Mouse (Mus musculus): ENCODE data around the gene Usp19. TPM values are rescaled to one million over a fixed set of nuclear protein-coding genes. Genes with fewer than 3 reads are reported as not detected.
A peak's percentile ranks its signal among the peaks of the same experiment; 100 is the strongest.

The Usp19 gene
- polyA plus RNA-seq, 1 experiment from 2014 or later = 142 TPM

DNA sequence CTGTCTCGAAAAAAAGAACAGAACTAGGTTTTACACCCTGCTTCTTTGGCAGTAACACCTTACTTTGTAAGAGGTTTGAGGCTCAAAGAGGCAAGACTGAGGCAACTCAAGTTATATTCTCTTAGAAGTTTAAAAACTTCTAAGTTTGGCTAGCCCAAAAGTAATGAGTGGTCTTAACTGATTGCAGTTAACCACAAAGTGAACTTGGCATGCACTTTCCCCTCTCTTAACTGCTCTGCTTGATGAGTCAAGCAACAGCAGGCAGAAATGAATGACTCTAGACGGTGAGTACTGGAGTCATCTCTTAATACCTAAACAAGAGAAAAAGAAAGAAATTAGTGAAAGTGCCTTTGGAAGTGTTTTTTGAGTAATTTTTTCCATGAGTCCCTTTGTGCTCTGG is 31.2 kb downstream of the Usp19 start:
- DNase-seq (ENCODE audit: low read depth, low spot score) = peak; percentile 41
- H3K27me3 ChIP-seq = no peaks in the 10 kb centered on the region
- no peak for ATAC-seq
- in situ Hi-C loops (cut with MboI; ENCODE audit: low pct_unique_long_range_greater_than_20kb) = no loop called here
- POLR2A ChIA-PET = no interaction called here
- no peak for TF ChIP-seq CTCF (IDR thresholded peaks at IDR 0.05)
- CTCF ChIA-PET = interaction anchor here (0.8 kb wide), 1 partner anchor 49 kb away, joined by 3 read pairs; no protein-coding TSS in a partner anchor

DNA sequence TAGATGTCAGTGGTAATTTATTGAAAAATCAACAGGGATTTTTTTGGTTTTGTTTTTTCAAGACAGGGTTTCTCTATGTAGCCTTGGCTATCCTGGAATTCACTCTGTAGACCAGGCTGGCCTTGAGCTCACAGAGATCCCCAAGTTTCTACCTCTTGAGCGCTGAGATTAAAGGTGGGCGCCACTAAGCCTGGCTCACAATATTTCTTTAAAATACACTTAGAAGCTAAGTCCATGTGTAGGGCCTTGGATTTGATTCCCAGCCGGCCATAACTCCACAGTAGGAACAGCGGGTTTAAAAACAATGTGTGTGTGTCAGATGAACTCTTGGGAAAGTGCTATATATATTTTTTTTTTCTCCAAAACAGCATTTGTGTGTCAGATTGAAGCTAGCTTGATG is 32.9 kb downstream of the Usp19 start:
- TF ChIP-seq CTCF (IDR thresholded peaks at IDR 0.05) = no peak
- ChIA-PET CTCF (interaction anchor here (0.7 to 1.2 kb wide), 2 partner anchors 14 to 44 kb away, joined by 3 read pairs; partner anchors contain the start of gene Ndufaf3), POLR2A (no interaction called here)
- H3K27me3 ChIP-seq = no peaks in the 10 kb centered on the region
- no peak for DNase-seq (ENCODE audit: low read depth, low spot score)
- in situ Hi-C loops (cut with MboI; ENCODE audit: low pct_unique_long_range_greater_than_20kb) = no loop called here
- no peak for ATAC-seq

DNA sequence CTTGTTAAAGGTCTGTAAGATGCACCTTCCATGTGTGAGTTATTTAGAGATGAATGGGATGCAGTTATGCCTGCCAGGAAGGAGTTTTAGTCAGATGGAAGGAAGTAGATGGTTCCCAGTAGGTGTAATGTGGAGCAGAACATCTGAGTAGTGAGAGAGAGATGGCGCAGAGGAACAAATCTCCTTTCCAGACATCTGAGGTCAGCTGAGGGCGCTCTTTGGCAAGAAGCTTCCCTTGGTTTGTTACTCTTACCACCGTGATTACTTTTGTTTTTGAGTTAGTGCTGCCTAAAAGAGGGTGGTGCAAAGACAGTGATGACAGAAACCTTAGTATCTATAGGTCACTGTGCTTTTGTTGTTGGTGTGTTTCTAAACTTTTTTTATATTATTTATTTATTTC is 35.0 kb downstream of the Usp19 start:
- in situ Hi-C loops (cut with MboI; ENCODE audit: low pct_unique_long_range_greater_than_20kb) = no loop called here
- ChIA-PET CTCF (no interaction called here), POLR2A (no interaction called here)
- ATAC-seq (no peak), DNase-seq (ENCODE audit: low read depth, low spot score) (no peak)
- TF ChIP-seq CTCF (IDR thresholded peaks at IDR 0.05) = no peak
- H3K27me3 ChIP-seq = no peaks in the 10 kb centered on the region

DNA sequence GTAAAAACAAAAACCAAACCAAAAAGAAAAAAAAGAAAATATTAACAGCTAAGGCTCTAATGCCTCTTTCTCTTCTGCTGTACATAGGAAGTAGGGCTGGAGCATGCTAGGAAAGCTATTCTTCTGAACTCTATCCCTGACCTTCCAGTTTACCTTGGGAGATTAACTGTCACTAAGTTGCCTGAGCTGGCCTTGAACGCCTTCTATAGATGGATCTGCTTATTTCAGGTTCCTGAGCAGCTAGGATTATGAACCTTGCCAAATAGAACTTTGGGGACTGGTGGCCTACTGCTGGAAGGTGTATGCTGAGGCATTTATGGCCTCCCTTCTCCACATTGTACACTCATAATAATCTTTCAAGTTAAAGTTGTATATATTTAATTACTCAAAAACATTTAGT is 40.6 kb downstream of the Usp19 start:
- ChIA-PET CTCF (interaction anchor here (1.0 to 2.2 kb wide), 2 partner anchors 11 to 22 kb away, joined by 3 to 5 read pairs; no protein-coding TSS in a partner anchor), POLR2A (no interaction called here)
- in situ Hi-C loops (cut with MboI; ENCODE audit: low pct_unique_long_range_greater_than_20kb) = no loop called here
- no peak for ATAC-seq
- no peak for DNase-seq (ENCODE audit: low read depth, low spot score)
- TF ChIP-seq CTCF (IDR thresholded peaks at IDR 0.05) = no peak
- H3K27me3 ChIP-seq = no peaks in the 10 kb centered on the region

DNA sequence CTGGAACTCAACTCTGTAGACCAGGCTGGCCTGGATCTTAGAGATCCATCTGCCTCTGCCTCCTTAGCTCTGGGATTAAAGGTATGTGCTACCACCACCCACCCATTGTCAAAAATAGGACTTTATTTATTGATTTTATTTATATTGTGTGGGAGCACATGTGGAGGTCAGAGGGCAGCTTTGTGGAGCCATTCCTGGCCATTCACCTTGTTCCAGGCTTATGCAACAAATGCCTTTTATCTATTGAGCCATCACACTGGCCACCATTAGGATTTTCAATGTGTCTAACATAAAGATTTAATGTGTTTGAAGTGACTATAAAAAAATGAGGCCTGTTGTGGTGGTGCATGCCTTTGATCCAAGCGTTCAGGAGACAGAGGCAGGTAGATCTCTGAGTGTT is 41.1 kb downstream of the Usp19 start:
- DNase-seq (ENCODE audit: low read depth, low spot score) (no peak), ATAC-seq (no peak)
- TF ChIP-seq CTCF (IDR thresholded peaks at IDR 0.05) = no peak
- no peaks in the 10 kb centered on the region for H3K27me3 ChIP-seq
- in situ Hi-C loops (cut with MboI; ENCODE audit: low pct_unique_long_range_greater_than_20kb) = no loop called here
- CTCF ChIA-PET = interaction anchor here (2.2 kb wide), 1 partner anchor 22 kb away, joined by 5 read pairs; no protein-coding TSS in a partner anchor
- POLR2A ChIA-PET = no interaction called here

DNA sequence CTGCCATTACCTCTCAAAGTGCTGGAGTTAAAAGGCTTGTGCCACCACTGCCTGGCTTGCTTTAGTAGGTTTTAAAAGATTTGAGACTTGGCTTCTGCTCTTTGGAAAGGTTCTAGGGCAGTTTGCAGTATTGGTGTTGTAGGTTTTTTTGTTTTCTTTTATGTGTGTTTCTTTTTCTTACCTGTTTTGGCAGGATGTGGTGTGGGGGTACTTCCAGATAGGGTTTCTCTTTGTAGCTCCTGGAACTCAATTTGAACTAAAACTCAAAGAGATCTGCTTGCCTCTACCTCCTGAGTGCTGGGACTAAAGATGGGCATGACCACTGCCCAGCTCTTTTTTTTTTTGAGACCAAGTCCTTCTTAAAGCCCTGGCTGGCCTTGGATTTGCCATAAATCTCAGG is 50.4 kb downstream of the Usp19 start:
- ATAC-seq (no peak), DNase-seq (ENCODE audit: low read depth, low spot score) (no peak)
- no peaks in the 10 kb centered on the region for H3K27me3 ChIP-seq
- POLR2A ChIA-PET = interaction anchor here (0.6 kb wide), 1 partner anchor 13 kb away, joined by 4 read pairs; no protein-coding TSS in a partner anchor
- no peak for TF ChIP-seq CTCF (IDR thresholded peaks at IDR 0.05)
- CTCF ChIA-PET = no interaction called here
- in situ Hi-C loops (cut with MboI; ENCODE audit: low pct_unique_long_range_greater_than_20kb) = no loop called here

DNA sequence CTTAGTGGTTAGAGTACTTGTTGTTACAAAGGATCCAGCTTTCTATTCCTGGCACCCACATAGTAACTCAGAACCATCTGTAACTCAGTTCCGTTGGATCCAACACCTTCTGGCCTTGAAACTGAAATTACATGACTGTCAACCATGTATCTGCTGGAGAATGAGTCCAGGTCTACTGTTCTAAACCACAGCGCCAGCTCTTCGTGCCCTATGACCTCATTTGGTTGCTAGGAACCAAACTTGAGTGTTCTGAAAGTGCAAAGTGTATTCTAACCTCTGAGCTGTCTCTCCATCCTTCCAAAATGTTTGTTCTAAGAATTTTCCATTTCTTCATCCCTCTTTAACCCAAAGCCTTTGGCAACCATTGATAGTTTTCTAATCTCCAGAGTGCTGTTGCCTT is 55.6 kb downstream of the Usp19 start:
- in situ Hi-C loops (cut with MboI; ENCODE audit: low pct_unique_long_range_greater_than_20kb) = no loop called here
- no peak for TF ChIP-seq CTCF (IDR thresholded peaks at IDR 0.05)
- ATAC-seq (no peak), DNase-seq (ENCODE audit: low read depth, low spot score) (no peak)
- ChIA-PET POLR2A (no interaction called here), CTCF (no interaction called here)
- H3K27me3 ChIP-seq = no peaks in the 10 kb centered on the region

DNA sequence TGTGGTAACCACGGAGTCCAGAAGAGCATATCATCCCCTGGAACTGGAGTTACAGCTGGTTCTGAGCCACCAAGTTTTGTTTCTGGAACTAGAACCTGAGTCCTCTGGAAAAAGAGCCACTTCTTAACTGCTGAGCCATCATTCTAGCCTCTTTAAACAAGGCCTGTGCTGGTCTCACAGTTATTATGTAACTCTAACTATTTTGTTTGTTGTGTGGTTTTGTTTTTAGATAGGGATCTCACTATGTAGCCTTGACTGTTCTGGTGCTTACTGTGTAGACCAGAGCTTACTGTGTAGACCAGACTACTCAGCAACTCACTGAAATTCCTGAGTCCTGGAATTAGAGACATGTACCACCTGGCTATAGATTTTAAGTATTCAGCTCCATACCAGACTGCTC is 56.5 kb downstream of the Usp19 start:
- TF ChIP-seq CTCF (IDR thresholded peaks at IDR 0.05) = no peak
- CTCF ChIA-PET = no interaction called here
- in situ Hi-C loops (cut with MboI; ENCODE audit: low pct_unique_long_range_greater_than_20kb) = no loop called here
- POLR2A ChIA-PET = no interaction called here
- no peak for ATAC-seq
- no peak for DNase-seq (ENCODE audit: low read depth, low spot score)
- H3K27me3 ChIP-seq = no peaks in the 10 kb centered on the region

Other genes starting within 250 kb of the Usp19 start
- gene Dag1, start 226.6 kb upstream of the Usp19 start, polyA plus RNA-seq (2021) = 336 TPM
- 30.9 TPM for gene Nicn1, start 200.2 kb upstream of the Usp19 start, polyA plus RNA-seq (2021)
- 6.0 TPM for gene Amt, start 193.7 kb upstream of the Usp19 start, polyA plus RNA-seq (2021)
- gene Rhoa, start 184.5 kb upstream of the Usp19 start, polyA plus RNA-seq (2021) = 353 TPM
- gene Tcta, start 184.4 kb upstream of the Usp19 start, polyA plus RNA-seq (2021) = 30.2 TPM
- 372 TPM for gene Gpx1, start 151.7 kb upstream of the Usp19 start, polyA plus RNA-seq (2021)
- 82.1 TPM for gene Usp4, start 142.7 kb upstream of the Usp19 start, polyA plus RNA-seq (2021)
- gene 1700102P08Rik, start 97.8 kb upstream of the Usp19 start, polyA plus RNA-seq (2021) = 0.82 TPM
- not detected for gene Ccdc36, start 62.1 kb upstream of the Usp19 start, polyA plus RNA-seq (2021)
- not detected for gene BC048562, start 54.1 kb upstream of the Usp19 start, polyA plus RNA-seq (2021)
- gene Ccdc71, start 30.1 kb upstream of the Usp19 start, polyA plus RNA-seq (2021) = 33.0 TPM
- gene Klhdc8b, start 29.0 kb upstream of the Usp19 start, polyA plus RNA-seq (2021) = 20.8 TPM
- gene Lamb2, start 10.9 kb upstream of the Usp19 start, polyA plus RNA-seq (2021) = 131 TPM
- 156 TPM for gene Qars, start 17.1 kb downstream of the Usp19 start, polyA plus RNA-seq (2021)
- gene Qrich1, start 26.2 kb downstream of the Usp19 start, polyA plus RNA-seq (2021) = 93.1 TPM
- 93.3 TPM for gene Impdh2, start 69.7 kb downstream of the Usp19 start, polyA plus RNA-seq (2021)
- gene Ndufaf3, start 76.8 kb downstream of the Usp19 start, polyA plus RNA-seq (2021) = 58.4 TPM
- 153 TPM for gene Dalrd3, start 79.3 kb downstream of the Usp19 start, polyA plus RNA-seq (2021)
- gene Wdr6, start 88.1 kb downstream of the Usp19 start, polyA plus RNA-seq (2021) = 60.6 TPM
- 8.6 TPM for gene P4htm, start 107.1 kb downstream of the Usp19 start, polyA plus RNA-seq (2021)
- gene Arih2, start 158.8 kb downstream of the Usp19 start, polyA plus RNA-seq (2021) = 43.7 TPM
- 48.1 TPM for gene Slc25a20, start 171.5 kb downstream of the Usp19 start, polyA plus RNA-seq (2021)
- gene Prkar2a, start 198.7 kb downstream of the Usp19 start, polyA plus RNA-seq (2021) = 30.9 TPM